Mouse (Mus musculus) liver, adult (tissue): ENCODE results near the gene Gm4778.
A peak's percentile ranks its signal among the peaks of the same experiment; 100 is the strongest.
"Not testable (repeated sequence)": the region's sequence is repeated elsewhere in the genome, so short reads cannot be mapped to it uniquely, and the experiment has no call there.

Source experiments
- GATA4 ChIP-seq: IDR thresholded peaks from 2 replicates; pipeline ENCODE4 v1.6.1; 2014; ENCODE audit warnings: mild to moderate bottlenecking, low read length; ENCODE audit not compliant: insufficient replicate concordance

The Gm4778 gene

DNA sequence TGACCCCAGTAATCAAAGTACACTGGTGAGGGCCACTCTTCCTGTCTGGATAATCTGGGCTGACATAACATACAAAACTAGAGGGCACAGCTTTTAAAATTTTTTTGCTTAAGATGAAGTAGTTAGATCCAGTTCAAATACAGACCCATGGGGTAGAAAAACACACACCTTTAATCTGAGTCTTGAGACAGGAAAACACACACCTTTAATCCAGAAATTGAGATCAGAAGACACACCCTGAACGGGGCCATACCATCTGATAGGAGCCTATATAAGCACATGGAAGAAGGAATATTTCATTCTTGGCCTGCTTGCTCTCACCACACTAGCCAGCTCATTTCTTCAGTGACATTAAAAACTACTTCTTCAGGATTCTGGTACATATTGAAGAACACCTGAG lies at the start of gene Gm4778:
TSS of gene Gm4778 (plus strand) at position 301 of the 400 bp plus-strand sequence.
- TF ChIP-seq GATA4: not testable (repeated sequence)

DNA sequence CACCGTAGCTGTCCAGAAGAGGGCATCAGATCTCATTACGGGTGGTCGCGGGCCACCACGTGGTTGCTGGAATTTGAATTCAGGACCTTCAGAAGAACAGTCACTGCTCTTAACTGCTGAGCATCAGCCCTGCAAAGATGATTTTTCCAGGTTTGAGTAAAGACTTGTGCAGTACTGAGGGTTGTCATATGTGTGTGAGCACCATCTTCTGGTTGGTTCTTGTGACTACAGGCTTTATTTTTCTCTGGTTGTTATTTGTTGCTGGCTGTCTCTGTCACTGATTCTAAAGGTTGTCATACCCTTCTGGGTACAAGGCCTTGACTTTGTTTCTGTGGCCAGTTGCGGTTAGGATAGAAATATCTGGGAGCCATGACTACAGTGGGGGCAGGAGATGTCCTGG lies 3.2 kb upstream of the Gm4778 start:
- TF ChIP-seq GATA4: no peak

GRCm38 (mm10) chr3:94275991-94276390 lies 12.2 kb downstream of the Gm4778 start:
- no peak for TF ChIP-seq GATA4

DNA sequence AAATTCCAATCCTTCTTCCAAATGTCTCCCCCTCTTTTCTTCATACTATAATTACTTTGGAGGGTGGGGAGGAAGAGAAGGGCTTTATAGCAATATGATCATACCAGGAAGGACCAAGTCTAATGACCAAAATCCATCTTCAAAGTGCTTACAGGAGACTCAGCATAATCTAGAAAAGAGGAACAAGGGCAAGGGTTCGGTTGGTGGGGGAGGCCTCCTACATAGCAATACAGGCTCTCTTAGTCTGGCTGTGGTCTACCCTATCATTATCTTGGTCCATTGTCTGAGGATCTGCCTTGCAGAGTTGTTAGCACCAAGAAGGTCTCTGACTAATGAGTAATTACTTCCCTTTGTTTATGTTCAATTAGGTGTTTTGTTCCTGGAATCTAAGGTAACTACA lies 41.6 kb downstream of the Gm4778 start:
- no peak for TF ChIP-seq GATA4

DNA sequence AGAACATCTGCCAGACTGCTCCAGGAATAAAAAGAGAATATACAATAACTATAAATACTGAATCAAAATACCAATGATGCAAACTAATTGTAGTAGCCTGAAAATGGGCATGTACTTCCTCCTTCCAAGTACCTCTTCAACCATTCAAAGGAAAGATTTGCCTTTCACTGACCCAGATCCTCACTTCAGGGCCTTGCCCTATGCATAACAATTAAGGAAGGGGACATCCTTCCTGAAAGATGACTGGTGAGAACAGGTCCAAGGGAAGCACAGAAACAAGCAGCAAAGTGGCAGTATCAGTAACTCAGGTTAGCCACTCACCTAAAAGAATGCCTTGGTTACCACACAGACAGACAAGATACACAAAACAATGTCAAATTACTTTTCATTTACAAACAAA lies 43.1 kb downstream of the Gm4778 start:
- TF ChIP-seq GATA4: no peak

GRCm38 (mm10) chr3:94309633-94310363 lies 46.0 kb downstream of the Gm4778 start, which contains the start of gene Them4:
TSS of gene Them4 (plus strand) at chr3:94310089.
- TF ChIP-seq GATA4: peak; percentile 79; the same call in 1 of the 2 replicates

DNA sequence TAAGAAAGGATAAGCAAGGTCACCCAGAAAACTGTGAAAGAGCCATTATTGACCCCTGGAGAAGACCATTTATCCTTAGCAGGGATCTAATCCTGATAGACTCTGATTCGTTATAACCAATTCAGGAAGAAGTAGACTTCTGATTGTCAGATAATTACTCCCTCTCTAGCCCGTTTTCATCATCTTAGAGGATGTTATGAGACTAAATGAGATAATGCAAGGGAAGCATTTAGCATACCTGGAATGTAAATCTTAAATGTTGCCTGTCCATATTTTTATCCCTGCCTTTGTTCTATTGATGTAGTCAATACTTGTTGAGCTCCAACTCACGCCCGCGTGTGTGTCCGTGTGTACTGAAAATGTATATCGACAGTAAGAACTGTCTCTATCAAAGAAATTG lies 46.7 kb downstream of the Gm4778 start:
- no peak for TF ChIP-seq GATA4

- no peak for TF ChIP-seq GATA4
These were observed 47.1 kb downstream of the Gm4778 start for GRCm38 (mm10) chr3:94310911-94311310.

DNA sequence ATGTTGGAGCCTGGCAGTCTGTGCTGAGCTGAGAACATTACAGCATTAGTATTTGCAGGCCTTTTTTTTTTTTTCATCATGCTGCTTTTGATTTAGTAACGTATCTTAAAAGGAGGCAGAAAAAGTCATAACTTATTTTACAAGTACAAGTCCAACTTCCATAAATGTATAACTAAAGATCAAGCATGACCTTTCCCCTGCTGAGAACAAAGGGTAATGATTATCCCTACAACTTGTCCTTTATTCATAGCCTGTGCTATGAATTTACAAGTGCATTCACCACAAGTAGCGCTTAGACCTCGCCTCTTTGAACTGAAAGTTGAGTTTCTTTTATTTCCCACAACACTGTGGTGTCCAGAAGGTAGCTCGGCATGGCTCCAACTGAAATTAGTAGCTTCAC lies 47.5 kb downstream of the Gm4778 start:
- TF ChIP-seq GATA4: no peak
